Mouse (Mus musculus) CH12.LX (cell line): ENCODE results near the gene Agpat4. TPM values are rescaled to one million over a fixed set of nuclear protein-coding genes. Genes with fewer than 3 reads are reported as not detected.

Experiments
- DNase-seq: peaks from one replicate; pipeline ENCODE4 v3.0.0-alpha.2; 2013; ENCODE audit errors: extremely low read depth
- H3K27ac ChIP-seq: 2 replicates; pipeline ENCODE4 v1.5.1; 2012; ENCODE audit warnings: low read depth, mild to moderate bottlenecking, control low read depth, moderate library complexity; ENCODE audit not compliant: insufficient read depth
- H3K27me3 ChIP-seq: replicated peaks from 2 replicates; pipeline ENCODE3; 2012; ENCODE audit warnings: inconsistent platforms
- H3K36me3 ChIP-seq, 2 experiments: replicated peaks in 1 of 2; 2 replicates each; pipeline versions ENCODE3 to v1.6.1; 2012; ENCODE audit warnings: inconsistent platforms in 1 of 2, low read length in 1 of 2, mild to moderate bottlenecking in 1 of 2, mixed read lengths in 1 of 2, moderate library complexity in 1 of 2; ENCODE audit not compliant: control insufficient read depth in 1 of 2, insufficient read depth in 1 of 2
- H3K4me1 ChIP-seq, 2 experiments: 2 replicates each; pipeline ENCODE4 v1.6.1; 2012; ENCODE audit warnings: inconsistent platforms in 1 of 2, moderate library complexity in 1 of 2; ENCODE audit not compliant: insufficient read depth in 2 of 2, control insufficient read depth in 1 of 2
- H3K4me2 ChIP-seq: 2 replicates; pipeline ENCODE4 v1.6.1; 2012; ENCODE audit warnings: low read depth, mild to moderate bottlenecking, control low read depth; ENCODE audit not compliant: poor library complexity, insufficient read depth, severe bottlenecking
- H3K4me3 ChIP-seq, 3 experiments: fragments of 150-350 bp in 1 of 3; sonication (generic) in 1 of 3; replicated peaks in 1 of 3; 2 replicates each; pipeline versions ENCODE3 to v1.5.1; 2011 to 2012; ENCODE audit warnings: low read depth in 2 of 3, low read length in 2 of 3, mild to moderate bottlenecking in 2 of 3, moderate library complexity in 2 of 3, control low read depth in 1 of 3, improper control_type of control experiment in 1 of 3, inconsistent platforms in 1 of 3, mixed read lengths in 1 of 3; ENCODE audit not compliant: poor library complexity in 1 of 3
- H3K79me2 ChIP-seq: replicated peaks from 2 replicates; pipeline ENCODE4 v1.6.1; 2012; ENCODE audit warnings: mild to moderate bottlenecking, moderate library complexity; ENCODE audit not compliant: control insufficient read depth, poor library complexity, insufficient read depth, severe bottlenecking; ENCODE audit errors: extremely low read depth
- H3K9ac ChIP-seq: 2 replicates; pipeline ENCODE4 v1.6.1; 2012; ENCODE audit warnings: low read depth, mild to moderate bottlenecking, control low read depth, moderate library complexity; ENCODE audit not compliant: insufficient read depth
- H3K9me3 ChIP-seq: replicated peaks from 2 replicates; pipeline ENCODE3; 2012; ENCODE audit warnings: low read length, inconsistent platforms, mixed read lengths
- CHD1 ChIP-seq: IDR thresholded peaks from 2 replicates; pipeline ENCODE4 v1.6.1; 2012; ENCODE audit warnings: low read depth, low read length, improper control_type of control experiment, inconsistent platforms
- E2F4 ChIP-seq: IDR thresholded peaks from 2 replicates; pipeline ENCODE4 v1.6.1; 2011; ENCODE audit warnings: low read depth, low read length, improper control_type of control experiment; ENCODE audit not compliant: insufficient replicate concordance
- ELF1 ChIP-seq: IDR thresholded peaks from 2 replicates; pipeline ENCODE4 v1.6.1; 2014; ENCODE audit warnings: low read depth, mild to moderate bottlenecking, inconsistent platforms, low read length, improper control_type of control experiment
- EP300 ChIP-seq: IDR thresholded peaks from 2 replicates; pipeline ENCODE4 v1.6.1; 2011; ENCODE audit warnings: low read length, improper control_type of control experiment
- ETS1 ChIP-seq: conservative IDR thresholded peaks from 2 replicates; pipeline ENCODE4 v1.6.1; 2012; ENCODE audit warnings: low read depth, mild to moderate bottlenecking, inconsistent platforms, low read length, improper control_type of control experiment, moderate library complexity
- GABPA ChIP-seq: IDR thresholded peaks from 2 replicates; pipeline ENCODE4 v1.6.1; 2012; ENCODE audit warnings: low read depth, low read length, improper control_type of control experiment, inconsistent platforms; ENCODE audit not compliant: insufficient replicate concordance
- HCFC1 ChIP-seq: IDR thresholded peaks from 2 replicates; pipeline ENCODE4 v1.6.1; 2012; ENCODE audit warnings: low read depth, mild to moderate bottlenecking, inconsistent platforms, low read length, improper control_type of control experiment
- IRF4 ChIP-seq: IDR thresholded peaks from 2 replicates; pipeline ENCODE4 v1.6.1; 2014; ENCODE audit warnings: low read depth, mild to moderate bottlenecking, inconsistent platforms, low read length, improper control_type of control experiment
- JUN ChIP-seq: IDR thresholded peaks from 2 replicates; pipeline ENCODE4 v1.6.1; 2011; ENCODE audit warnings: low read depth, mild to moderate bottlenecking, low read length, improper control_type of control experiment, moderate library complexity; ENCODE audit not compliant: insufficient read depth
- JUND ChIP-seq: conservative IDR thresholded peaks from 2 replicates; pipeline ENCODE4 v1.6.1; 2011; ENCODE audit warnings: low read depth, low read length, improper control_type of control experiment
- MAX ChIP-seq: IDR thresholded peaks from 2 replicates; pipeline ENCODE4 v1.6.1; 2011; ENCODE audit warnings: low read length, improper control_type of control experiment
- MAZ ChIP-seq: IDR thresholded peaks from 2 replicates; pipeline ENCODE4 v1.6.1; 2012; ENCODE audit warnings: low read depth, mild to moderate bottlenecking, inconsistent platforms, low read length, improper control_type of control experiment, moderate library complexity
- MEF2A ChIP-seq: IDR thresholded peaks from 2 replicates; pipeline ENCODE4 v1.6.1; 2014; ENCODE audit warnings: low read depth, mild to moderate bottlenecking, inconsistent platforms, low read length, improper control_type of control experiment, borderline replicate concordance
- MXI1 ChIP-seq: IDR thresholded peaks from 2 replicates; pipeline ENCODE4 v1.6.1; 2011; ENCODE audit warnings: mild to moderate bottlenecking, low read depth, low read length, improper control_type of control experiment
- MYC ChIP-seq: IDR thresholded peaks from 2 replicates; pipeline ENCODE4 v1.6.1; 2011; ENCODE audit warnings: low read depth, mild to moderate bottlenecking, improper control_type of control experiment, low read length
- POLR2A ChIP-seq: IDR thresholded peaks from 2 replicates; pipeline ENCODE4 v1.6.1; 2011; ENCODE audit warnings: low read depth, mild to moderate bottlenecking, improper control_type of control experiment, low read length
- POLR2AphosphoS2 ChIP-seq: IDR thresholded peaks from 2 replicates; pipeline ENCODE4 v1.6.1; 2011; ENCODE audit warnings: low read depth, low read length, improper control_type of control experiment
- RCOR1 ChIP-seq: conservative IDR thresholded peaks from 2 replicates; pipeline ENCODE4 v1.6.1; 2012; ENCODE audit warnings: low read depth, mild to moderate bottlenecking, inconsistent platforms, low read length, improper control_type of control experiment
- ZC3H11A ChIP-seq: IDR thresholded peaks from 2 replicates; pipeline ENCODE4 v1.6.1; 2012; ENCODE audit warnings: low read depth, mild to moderate bottlenecking, inconsistent platforms, low read length, improper control_type of control experiment
- ZKSCAN1 ChIP-seq: IDR thresholded peaks from 2 replicates; pipeline ENCODE4 v1.6.1; 2012; ENCODE audit warnings: low read depth, inconsistent platforms, low read length, improper control_type of control experiment, borderline replicate concordance
- dilution Hi-C: fragments of 300-500 bp; cut with MboI; formaldehyde crosslinking; loops from 2 replicates; pipeline ENCODE4 v1.14.3; 2020; ENCODE audit warnings: low sequenced_read_pairs; ENCODE audit not compliant: extremely low pct_unique_long_range_greater_than_20kb, extremely low pct_ligation_motif_present
- in situ Hi-C: fragments of 300-500 bp; cut with MboI; formaldehyde crosslinking; loops from 3 replicates; pipeline ENCODE4 v1.14.3; 2019; ENCODE audit warnings: low sequenced_read_pairs, low pct_ligation_motif_present, low pct_unique_long_range_greater_than_20kb, mixed read lengths
- polyA plus RNA-seq: library from polyadenylated mRNA; unstranded; fragments of >175 nt; gene quantifications from 2 replicates; pipeline ENCODE4 v1.2.1, GENCODE M21; 2012; ENCODE audit warnings: low read depth; ENCODE audit not compliant: insufficient read length
- total RNA-seq, 2 experiments: library from RNA; depleted of rRNA; stranded (reverse); fragments of 300-350 nt in 1 of 2; fragments of >200 nt in 1 of 2; gene quantifications; 2 replicates each; pipeline ENCODE4 v1.2.3; 2012 to 2014

The Agpat4 gene
- total and polyA plus RNA-seq, 3 experiments, result 34.7 to 83.2 (median 44.5) TPM

DNA sequence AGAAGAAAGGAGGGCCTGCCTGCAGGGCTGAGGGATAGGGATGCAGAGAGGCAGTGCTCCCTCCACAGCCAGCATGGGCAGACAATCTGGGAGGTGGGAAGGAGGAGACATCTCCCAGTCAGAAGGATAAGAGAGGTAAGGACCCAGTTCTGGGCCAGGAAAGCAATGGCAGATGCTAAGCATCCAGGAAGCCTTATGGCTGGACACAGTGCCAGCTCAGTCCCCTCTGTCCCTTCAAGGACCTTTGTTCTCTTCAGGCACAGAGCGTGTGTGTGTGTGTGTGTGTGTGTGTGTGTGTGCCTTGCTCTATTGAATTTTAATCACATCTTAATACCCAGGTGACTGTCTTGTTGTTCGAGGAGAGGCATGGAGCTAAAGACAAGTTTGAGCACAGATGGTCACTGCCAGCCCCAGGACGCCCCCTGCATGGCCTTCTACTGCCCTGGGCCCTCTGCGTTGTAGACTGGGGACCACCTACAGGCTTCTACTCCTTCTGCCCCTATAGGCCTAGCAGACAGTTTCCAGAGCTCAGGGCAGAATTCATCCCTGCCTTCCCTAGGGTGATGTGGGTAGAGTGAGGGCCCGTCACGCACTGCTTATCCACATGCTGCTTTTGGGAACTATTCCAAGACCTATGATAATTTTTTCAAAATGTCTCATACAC is 25.5 kb upstream of the Agpat4 start:
- dilution Hi-C loops (no loop called here), in situ Hi-C loops (no loop called here)
- TF ChIP-seq E2F4, result no peak
- TF ChIP-seq MAZ, result no peak
- TF ChIP-seq HCFC1, result no peak
- no peak for TF ChIP-seq JUND
- TF ChIP-seq CHD1, result no peak
- no peak for TF ChIP-seq ETS1
- TF ChIP-seq MYC, result no peak
- TF ChIP-seq MEF2A, result no peak
- TF ChIP-seq IRF4, result no peak
- no peak for TF ChIP-seq MAX
- TF ChIP-seq POLR2AphosphoS2, result no peak
- no peak for TF ChIP-seq POLR2A
- no peak for TF ChIP-seq MXI1
- TF ChIP-seq RCOR1, result no peak
- no peak for TF ChIP-seq ZKSCAN1
- no peak for TF ChIP-seq ZC3H11A
- no peak for TF ChIP-seq GABPA
- no peak for TF ChIP-seq EP300
- TF ChIP-seq JUN, result no peak

DNA sequence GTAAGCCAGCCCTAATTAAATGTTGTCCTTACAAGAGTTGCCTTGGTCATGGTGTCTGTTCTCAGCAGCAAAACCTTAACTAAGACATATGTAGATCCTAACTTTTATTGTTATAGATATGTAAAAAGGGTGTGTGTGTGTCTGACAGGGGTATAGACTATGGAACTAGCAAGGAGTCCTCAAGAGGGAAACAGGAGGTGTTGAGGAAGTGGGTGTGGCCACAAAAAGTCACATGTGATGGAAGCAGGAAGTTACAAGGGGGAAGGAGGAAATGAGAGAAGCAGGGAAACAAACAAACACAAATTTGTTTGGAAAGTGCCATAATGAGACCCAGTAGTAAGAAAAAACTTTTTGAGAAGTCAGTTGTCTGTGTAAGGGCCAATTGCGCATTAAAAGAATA is 24.5 kb upstream of the Agpat4 start:
- in situ Hi-C loops (no loop called here), dilution Hi-C loops (no loop called here)
- Histone ChIP-seq H3K4me3 (no peak overlapping the region), H3K36me3 (no peaks in the 10 kb centered on the region), H3K9me3 (no peaks in the 10 kb centered on the region), H3K27ac (no peak overlapping the region), H3K79me2 (no peaks in the 10 kb centered on the region), H3K9ac (no peak overlapping the region), H3K4me1 (peaks cover 0 to 12% of the 10 kb centered on the region in 2 experiments; a peak in 2 of 4 replicates), H3K4me2 (no peak overlapping the region), H3K27me3 (peaks cover 2% of the 10 kb centered on the region)
- no peak for TF ChIP-seq MAX
- TF ChIP-seq ELF1, result peak; percentile 34; the same call in 1 of the 2 replicates
- no peak for DNase-seq

More for the DNA sequence above, 25.5 kb upstream of the Agpat4 start:
- Histone ChIP-seq H3K27ac (no peak overlapping the region), H3K4me2 (no peak overlapping the region), H3K4me3 (no peak overlapping the region), H3K36me3 (no peaks in the 10 kb centered on the region), H3K9me3 (no peaks in the 10 kb centered on the region), H3K9ac (no peak overlapping the region), H3K4me1 (peaks cover 0 to 12% of the 10 kb centered on the region in 2 experiments; a peak in 2 of 4 replicates), H3K27me3 (peaks cover 2% of the 10 kb centered on the region), H3K79me2 (no peaks in the 10 kb centered on the region)
- no peak for DNase-seq
